15 mouse cellular contexts compared by ENCODE assay signal in the genomic region with DNA sequence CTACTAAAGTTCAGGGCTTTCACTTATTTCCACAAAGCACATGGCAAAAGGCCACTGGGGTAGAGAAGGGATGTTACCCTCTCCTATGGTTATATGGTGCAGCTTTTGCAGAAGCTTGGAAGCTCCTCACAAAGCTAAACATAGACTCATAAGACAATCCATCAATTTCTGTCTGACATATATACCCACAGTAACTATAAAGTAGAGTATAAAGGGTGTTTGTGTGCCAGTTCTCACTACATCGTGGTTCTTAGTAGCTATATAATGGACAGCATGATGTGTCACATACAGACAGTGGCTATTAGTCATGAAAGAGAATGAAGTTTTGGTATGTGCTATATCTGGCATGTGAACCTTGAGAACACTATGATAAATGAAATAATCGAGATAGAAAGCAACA. TPM values are rescaled to one million over a fixed set of nuclear protein-coding genes. Genes with fewer than 3 reads are reported as not detected.
"Had no signal": no experiment of that assay in that cellular context is flagged by ENCODE, and none has a peak within 500 bp of the region (broad histone marks: within the 10 kb centered on the region; RNA-seq: fewer than 3 reads in every experiment).

No protein-coding gene starts in this region.

- DNase-seq: retina, postnatal 1 day; right cerebral cortex, adult 18-20 months; right cerebral cortex, postnatal 14 days; right cerebral cortex, postnatal 25 days; right cerebral cortex, postnatal 4 days; spleen, adult 18-20 months; thymus, adult 18-20 months; thymus, adult 2 months; thymus, postnatal 14 days; thymus, postnatal 25 days; thymus, postnatal 36 days; thymus, postnatal 4 days had no signal

RNA-seq across cellular contexts. Expression of a gene that starts 51.2 kb away (rescaled TPM):
- total RNA-seq: neutrophil, adult 5-6 weeks had no signal
- polyA plus RNA-seq: small intestine, adult 2 months; spleen, adult 2 months; thymus, adult 2 months had no signal
